Mouse (Mus musculus) megakaryocyte, embryonic 14.5 days (primary cell): Measurements from ENCODE around the gene Atp5mpl.

Experiments used
- FLI1 ChIP-seq: IDR thresholded peaks from 2 replicates; pipeline ENCODE4 v1.6.1; 2012; ENCODE audit warnings: low read length, inconsistent platforms, mixed read lengths
- GATA1 ChIP-seq: IDR thresholded peaks from 3 replicates; pipeline ENCODE4 v1.6.1; 2012; ENCODE audit warnings: mixed read lengths, low read length, inconsistent platforms, borderline replicate concordance

DNA sequence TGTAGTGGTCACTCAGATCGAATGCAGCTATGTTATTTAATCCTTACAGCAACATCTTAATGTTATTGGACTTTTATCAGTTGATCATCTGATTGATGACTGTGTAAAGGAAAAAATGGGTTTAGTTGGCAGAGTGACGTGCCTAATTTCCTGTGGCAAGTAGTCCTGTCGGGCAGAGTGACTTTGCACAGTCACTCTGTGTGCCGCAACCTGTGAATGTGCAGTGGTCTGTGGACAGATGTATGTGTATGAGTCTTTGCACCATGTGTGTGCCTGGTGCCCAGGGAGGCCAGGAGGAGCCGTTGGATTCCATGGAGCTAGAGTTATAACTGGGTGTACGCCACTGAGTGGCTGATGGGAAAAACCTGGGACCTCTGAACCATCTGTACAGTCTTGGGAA, 7.8 kb upstream of the Atp5mpl start:
- TF ChIP-seq GATA1 (no peak), FLI1 (no peak)
